Mouse (Mus musculus) megakaryocyte-erythroid progenitor cell, adult 5-6 weeks (primary cell): ENCODE measurements around the gene Rtf2. TPM values are rescaled to one million over a fixed set of nuclear protein-coding genes. Genes with fewer than 3 reads are reported as not detected.

Experiments
- ATAC-seq: replicated peaks from 2 replicates; pipeline ENCODE4 v1.8.0; 2016; ENCODE audit warnings: mild to moderate bottlenecking, inconsistent platforms; ENCODE audit not compliant: severe bottlenecking, poor library complexity, low FRiP score, low TSS enrichment
- total RNA-seq, 2 experiments: library from RNA; stranded (forward) in 1 of 2; stranded (reverse) in 1 of 2; fragments of 200-1000, 215-1000 nt in 1 of 2; fragments of >200 nt in 1 of 2; fragmentation: Nextera tagmentation in 1 of 2; gene quantifications; 2 replicates each; pipeline ENCODE4 v1.2.3; 2014 to 2017

The Rtf2 gene
- 38.0 and 65.7 TPM in 2 replicates for total RNA-seq (2014; fragmentation: Nextera tagmentation)
- total RNA-seq (2017) = 132 and 179 TPM in 2 replicates

DNA sequence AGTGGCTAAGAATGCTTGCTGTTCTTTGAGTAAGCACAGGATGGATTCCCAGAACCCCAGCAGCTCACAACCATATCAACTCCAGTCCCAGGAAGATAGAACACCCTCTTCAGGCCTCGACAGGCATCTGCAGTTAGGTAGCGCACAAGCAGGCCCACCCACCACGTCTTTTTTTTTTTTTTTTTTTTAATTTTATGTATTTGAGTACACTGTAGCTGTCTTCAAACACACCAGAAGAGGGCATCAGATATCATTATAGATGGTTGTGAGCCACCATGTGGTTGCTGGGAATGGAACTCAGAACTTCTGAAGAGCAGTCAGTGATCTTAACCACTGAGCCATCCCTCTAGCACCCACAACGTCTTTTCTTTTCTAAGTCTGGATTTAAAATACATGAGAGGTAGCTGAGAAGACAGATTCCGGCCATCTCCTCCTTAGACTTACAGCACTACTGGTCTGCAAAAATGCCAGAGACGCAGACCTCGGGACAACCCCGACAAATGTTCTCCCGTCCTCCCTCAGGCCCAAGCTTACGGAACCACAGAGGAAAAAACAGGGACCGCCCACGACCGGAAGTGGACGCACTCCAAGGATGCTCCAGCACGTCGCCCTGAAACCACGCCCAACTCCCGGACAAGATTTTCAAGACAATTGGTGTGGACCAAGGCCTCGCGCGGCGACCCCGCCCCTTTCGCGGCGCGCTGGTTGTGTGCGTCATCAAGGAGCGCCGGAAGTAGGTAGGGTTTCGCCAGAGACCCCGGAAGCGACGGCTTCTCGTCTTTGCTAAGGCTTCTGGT is at the start of gene Rtf2:
Gene Rtf2 (plus strand): TSS at position 714 of the 797 bp plus-strand sequence.
- ATAC-seq = peak; percentile 87

DNA sequence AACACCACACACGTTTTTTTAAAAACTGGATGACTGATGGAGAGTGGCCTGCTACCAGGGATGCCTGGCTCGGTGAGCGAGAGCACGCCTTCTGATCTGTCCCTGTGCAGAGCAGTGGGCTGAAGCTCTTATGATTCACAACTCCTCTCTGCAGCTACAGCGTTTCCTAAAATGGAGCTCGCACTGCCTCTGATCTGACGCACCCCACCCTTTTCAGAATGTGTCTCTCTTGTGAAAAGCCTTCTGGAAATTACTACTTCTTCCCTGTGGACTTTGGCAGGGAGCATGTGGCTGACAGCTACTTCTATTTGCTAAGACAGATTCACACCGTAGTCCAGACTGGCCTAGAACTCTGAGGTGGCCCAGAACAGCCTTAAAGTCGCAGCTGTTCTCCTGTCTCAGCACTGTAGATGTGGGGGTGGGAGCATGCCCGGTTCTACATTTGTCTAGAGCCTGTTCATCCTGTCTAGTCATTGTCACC is 48.3 kb upstream of the Rtf2 start:
- no peak for ATAC-seq

DNA sequence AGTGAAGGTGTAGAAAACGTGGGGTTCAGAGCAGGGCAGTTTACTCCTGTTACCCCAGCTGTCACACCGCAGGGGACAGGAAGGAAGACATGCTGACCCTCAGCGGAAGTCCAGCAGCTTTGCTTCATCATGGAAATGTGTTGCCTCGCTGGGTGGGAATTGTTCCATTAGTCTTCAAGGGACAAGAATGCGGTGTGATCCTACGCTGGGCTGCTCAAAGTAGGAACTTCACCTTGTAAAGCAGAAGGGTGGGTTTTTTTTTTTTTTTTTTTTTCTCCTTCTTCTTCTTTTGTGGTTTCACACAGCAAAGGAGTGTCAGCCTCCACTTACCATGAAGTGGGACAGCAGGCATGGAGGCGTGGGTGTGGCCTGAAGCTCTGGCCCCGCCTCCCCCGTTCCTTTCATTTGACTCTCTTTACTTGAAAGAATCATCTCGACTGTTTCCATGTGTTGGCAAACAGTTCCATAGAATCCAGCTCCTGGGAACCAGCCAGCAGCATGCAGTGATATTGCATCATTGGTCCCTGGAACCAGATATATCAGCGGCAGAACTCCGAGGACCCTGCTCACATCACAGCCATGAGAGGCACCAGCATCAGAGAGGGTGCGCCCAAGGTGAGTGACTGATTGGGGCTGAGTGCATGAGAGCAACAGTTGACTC is 46.8 kb upstream of the Rtf2 start, which contains the start of gene Cass4:
Gene Cass4 (plus strand): TSS at position 404 of the 661 bp plus-strand sequence.
- peak; percentile 77 for ATAC-seq

DNA sequence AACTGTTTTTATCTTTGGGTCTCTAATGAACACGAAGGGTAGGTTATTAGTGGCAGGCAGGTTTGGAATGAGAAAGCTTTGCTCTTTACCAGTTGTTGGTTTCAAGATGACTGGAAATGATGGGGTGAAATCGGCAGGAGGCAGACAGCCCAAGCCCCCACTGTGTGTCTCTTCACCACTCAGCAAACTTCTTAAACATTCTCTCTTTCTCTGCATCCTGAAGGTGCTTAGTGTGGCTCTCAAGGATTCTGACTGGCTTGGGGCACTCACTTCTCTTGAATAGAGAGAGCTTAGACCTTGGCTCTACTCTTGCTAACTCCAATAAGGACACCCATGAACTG is 46.3 kb upstream of the Rtf2 start:
- ATAC-seq = no peak

DNA sequence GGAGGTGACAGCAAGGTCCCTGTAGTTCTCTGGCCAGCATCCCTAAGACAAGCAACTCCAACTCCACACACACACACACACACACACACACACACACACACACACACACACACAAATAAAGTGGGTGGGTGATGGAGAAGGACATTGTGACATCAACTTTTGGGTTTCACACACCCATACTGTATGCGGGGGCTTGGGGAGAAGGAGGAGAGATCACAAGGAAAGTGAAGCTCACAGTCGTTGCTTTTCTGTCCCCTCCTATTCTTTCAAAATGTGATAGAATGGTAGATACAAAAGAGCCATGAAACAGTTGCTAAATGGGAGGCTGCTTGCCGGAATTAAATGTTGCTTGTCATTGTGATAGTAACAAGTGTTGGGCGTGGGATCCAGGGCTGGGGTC is 45.7 kb upstream of the Rtf2 start:
- ATAC-seq = no peak

DNA sequence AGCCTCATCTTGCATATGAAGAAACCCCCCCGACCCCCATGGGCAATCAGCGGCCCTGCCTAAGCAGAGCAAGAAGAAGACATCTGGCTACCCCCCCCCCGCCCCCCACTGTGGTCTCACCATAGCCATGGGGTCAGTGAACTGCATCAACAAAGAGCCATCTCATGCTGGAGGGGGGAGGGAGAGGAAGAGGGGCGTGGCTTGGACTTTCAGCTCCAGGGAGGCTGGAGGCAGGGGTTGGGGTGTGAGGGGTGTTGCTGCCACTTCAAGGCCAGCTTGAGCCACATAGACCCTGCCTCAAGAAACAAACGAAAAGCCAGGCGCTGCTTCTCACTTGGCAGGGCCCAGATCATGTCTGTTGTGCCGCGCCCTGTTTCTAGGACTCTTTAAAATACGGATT is 44.4 kb upstream of the Rtf2 start:
- no peak for ATAC-seq

DNA sequence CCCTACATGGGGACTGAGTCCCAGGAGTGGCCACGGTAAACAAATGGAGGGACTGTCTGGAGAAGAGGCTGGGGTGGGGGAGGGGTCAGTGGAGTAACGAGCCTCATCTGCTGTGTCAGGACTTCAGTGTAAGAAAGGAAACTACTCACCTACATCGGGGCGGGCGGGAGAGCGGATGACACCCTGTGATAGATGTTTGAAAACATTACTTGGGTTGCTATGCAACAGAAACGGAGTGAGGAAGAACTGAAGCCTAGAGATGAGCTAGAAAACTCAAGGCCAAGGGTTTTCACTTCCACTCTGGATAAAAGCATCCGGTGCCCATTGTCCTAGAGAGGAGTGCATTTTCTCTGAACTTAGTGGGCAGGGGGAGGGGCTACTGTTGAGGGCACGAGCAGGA is 40.5 kb upstream of the Rtf2 start:
- ATAC-seq = no peak

DNA sequence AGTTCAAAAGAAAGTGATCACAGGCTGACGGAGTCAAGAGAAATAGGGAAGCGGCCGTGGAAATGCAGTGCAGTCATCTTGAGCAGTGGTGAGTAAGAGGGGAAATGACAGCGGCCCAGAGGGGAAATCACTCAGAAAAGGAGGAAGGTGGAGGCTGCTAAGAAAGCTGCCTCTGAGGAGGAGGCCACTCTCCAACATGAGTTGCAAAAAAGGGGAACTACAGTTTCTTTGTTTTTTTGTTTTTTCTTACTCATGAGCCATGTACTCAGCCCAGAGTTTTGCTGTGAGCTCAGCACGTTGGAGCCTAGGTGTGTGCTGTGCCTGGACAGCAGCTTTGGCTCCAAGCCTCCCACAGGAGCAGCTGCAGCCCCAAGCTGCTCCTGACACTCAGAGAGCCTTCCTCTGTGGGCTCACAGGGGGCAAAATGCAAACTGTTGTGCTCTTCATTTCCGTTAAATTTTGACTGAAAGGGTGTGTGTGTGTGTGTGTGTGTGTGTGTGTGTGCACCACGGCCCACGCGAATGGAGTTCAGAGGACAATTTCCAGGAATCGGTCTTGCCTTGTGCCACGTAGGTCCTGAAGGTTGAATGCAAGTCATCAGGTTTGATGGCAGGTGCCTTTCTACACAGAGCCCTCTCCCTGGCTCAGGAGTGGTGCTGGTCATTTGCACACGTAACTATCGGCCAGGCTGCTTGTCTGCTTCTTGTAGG is 39.1 kb upstream of the Rtf2 start:
- peak; percentile 56 for ATAC-seq

DNA sequence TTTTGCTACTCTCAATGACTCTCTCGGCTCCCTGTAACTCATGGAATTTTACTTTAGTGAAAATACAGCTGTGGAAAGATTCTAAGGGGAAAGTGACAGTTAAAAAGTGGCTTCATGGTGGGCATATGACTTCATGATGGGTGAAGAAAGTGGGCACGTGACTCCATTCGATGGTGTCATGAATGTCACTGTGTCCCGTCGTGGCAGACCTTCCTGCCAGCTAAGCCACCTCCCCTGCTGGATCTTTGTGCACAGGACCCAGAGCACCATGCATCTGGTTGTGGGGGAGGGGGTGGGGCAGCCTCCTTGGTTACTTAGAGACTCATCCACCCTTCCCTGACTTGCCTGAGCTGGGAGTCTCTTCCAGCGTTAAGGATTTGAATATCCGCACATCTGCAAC is 36.1 kb upstream of the Rtf2 start:
- ATAC-seq = no peak

DNA sequence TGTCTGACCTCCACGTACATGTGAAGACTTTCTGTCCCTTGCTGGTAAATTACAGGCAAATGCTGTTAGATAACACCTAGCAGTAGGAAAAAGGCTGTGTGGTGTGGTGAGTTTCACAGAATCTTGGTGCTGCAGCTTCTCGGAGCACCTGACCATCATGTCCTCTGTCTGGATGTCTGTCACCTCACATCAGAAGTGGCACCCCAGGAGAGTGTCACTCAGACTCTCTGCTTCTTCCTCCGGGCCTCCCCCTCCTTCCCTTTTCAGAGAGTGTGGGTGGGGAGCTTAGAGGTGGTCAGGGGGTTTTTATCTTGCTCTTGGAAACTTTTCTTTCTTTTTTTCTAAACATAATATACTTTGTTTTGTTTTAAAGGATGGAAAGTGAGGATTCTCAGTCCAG is 35.3 kb upstream of the Rtf2 start:
- ATAC-seq = no peak

DNA sequence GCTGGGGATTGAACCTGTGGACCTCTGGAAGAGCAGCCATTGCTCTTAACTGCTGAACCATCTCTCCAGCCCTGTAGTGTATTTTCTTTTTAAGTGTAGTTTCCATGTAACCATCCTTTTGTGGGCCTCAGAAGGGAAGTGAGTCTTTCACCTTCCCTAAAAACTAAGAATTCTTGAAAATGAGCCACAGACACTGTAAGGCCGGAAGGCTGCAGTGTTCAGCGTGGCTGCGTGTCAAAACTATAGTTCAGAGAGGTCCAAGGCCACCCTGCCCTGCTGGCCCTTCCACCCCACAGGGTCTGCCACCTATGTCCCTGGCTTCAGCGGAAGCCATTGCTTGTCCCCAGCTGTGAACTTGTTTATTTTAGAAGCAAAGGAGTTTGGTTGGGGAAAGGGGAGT is 34.2 kb upstream of the Rtf2 start:
- no peak for ATAC-seq

DNA sequence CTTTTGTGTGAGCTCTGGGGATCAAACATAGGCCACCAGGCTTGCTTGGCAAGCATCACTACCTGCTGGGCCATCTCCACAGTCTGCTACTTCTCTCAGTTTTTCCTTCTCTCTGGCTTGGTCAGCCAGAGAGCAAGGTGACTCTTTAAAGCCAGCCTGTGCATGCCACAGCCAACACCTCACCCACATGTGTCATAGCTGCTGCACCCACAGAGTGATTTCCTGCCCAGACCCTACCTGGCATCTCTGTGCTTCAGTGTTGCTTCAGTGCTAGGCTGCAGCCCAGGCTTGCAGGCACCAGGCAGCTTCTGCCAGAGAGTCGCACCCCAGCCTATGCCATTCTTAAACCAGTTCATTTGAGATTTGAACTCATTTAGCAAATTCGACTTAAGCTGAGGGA is 32.9 kb upstream of the Rtf2 start:
- no peak for ATAC-seq

DNA sequence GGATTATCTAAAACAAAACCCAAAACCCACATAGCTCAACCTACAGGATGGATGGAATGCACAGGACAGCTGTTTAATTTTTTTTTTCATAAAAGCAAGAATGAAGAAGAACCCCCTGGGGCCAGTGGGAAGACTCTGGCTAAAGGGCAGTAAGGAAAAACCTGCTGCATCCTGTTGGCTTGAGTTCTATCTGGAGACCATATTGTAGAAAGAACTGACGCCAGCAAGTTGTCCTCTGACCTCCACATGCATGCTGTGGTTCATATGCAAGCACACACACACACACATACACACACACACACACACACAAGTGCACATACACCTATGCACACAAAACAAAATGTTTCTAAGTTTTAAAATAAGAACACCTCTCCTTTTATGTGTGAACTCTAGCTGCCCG is 29.7 kb upstream of the Rtf2 start:
- no peak for ATAC-seq

DNA sequence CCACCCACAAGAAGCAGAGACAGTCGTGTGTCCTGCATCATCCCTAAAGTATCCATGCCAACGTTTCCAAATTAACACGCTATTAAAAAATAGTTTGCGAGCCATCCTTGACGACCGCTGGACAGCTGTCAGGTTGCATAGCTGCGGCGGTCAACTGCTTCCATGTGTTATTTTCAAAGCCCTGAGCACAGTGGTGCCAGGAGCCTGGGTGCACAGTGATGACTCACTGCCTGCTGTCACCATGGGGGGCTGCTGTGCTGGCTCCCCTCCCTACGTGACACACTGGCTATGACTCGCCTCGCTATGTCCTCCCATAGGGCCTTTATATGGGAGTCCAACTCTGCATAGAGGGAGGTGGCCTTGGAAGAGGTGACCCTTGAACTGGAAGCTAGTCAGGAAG is 29.3 kb upstream of the Rtf2 start:
- no peak for ATAC-seq

DNA sequence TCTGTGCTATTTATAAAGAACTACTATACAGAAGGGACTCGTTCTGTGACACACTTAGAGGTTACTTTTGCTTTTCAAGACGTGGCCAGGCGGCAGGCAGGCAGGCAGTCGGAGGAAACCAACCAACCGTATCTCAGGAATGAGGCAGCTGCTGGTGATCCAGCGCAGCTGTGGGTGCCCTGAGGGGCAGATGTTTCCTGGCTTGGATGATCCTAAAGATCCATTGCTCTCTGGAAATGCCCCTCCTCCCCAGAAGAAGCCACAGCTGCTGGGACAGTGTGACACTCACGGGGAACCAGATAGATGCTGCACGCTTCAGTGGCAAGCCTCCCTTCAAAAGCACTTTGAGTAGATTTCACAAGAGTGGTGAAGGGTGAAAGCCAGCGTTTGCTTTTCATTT is 27.9 kb upstream of the Rtf2 start:
- no peak for ATAC-seq

DNA sequence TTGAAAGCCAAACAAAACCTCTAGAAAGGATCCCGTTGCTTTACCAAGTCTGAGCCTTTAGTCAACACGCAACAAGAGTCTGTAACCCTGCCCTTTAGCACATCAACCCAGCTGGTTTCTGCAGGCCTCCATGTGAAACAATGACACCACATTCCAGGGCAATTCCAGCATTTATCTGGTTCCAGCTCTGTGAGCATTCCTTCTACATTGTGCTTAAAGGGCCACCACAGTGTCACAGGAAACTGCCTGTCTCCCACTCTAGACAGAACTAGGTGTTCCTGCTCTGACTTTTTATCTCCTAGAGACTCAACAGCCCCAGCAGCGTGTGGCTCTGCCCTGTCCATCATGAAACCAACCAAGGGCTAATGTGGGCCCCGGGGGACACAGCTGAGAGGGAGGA is 27.1 kb upstream of the Rtf2 start:
- ATAC-seq = no peak

DNA sequence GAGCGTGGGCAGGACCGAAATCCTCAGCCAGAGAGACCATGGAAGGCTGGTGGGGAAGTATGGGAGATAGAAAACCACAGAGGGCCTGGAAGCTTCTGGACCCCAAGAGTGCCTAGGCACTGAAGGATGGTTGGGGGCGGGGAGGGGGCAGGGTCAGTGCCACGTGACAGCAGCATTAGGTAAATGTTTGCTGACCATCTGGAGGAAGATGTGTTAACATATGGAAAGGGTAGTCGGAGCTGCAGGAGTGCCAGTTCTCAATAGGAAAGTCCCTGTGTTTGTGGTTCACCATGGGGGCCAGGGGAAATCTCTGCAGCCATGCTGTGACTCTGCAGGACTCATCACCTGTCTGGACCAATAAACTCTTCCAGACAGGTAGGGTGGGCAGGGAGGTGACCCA is 26.5 kb upstream of the Rtf2 start:
- ATAC-seq = no peak

DNA sequence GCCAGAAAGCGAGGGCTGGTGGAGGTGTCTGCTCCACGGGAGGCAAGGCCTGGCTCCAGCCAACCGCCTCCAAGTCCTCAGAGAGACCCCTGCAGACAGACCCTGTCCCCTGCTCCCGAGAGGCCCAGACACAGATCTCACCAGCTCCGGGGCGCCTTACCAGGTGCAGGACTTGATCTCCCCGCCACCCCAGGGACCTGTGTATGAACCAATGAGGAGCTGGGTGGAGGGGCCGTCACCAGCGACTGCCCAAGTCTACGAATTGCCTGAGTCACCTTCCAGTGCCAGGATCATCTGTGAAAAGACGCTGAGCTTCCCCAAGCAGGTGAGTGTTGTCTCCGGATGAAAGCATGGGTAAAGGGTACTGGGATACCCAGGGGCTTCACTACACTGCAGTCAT is 24.1 kb upstream of the Rtf2 start:
- no peak for ATAC-seq

DNA sequence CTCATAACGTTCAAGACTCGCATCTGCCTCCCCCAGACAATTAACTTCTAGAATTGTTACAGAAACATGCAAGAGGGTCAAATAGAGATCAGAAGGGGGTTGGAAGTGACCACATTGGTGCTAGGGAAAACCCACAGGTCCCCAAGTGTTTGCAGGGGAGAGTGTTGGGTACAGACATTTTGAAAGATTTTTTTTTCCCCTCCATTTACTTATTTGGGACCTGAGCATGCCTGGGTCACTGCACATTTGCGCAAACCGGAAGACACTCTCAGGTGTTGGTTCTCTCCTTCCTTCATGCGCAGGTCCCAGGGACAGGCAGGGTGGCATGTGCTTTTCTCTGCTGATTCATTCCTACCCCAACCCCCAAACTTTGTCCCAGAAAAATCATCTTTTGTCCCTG is 23.5 kb upstream of the Rtf2 start:
- no peak for ATAC-seq

DNA sequence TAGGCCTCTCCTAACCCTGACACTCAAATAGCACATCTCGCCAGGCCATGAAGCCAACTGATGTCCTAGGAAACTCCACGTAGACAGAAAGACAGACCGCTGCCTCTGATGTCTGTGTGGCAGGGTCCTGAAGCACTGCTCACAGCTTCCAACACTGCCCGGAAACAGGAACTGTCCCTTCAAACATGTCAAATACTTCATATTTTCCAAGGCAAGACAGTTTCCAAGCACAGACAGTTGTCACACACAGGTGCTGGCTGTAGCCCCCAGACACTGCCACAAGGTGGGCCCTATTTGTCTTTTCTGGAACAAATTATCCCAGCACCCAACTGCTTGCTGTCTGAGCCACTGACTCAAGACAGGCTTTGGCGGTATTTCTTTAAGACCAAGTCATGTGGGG is 22.1 kb upstream of the Rtf2 start:
- ATAC-seq = no peak
